Comparison of ENCODE assay signal across 8 mouse cellular contexts in genomic region chr4:59549175-59549976, GRCm38 (mm10). TPM values are rescaled to one million over a fixed set of nuclear protein-coding genes. Genes with fewer than 3 reads are reported as not detected.
A peak's percentile ranks its signal among the peaks of the same experiment; 100 is the strongest.
DNase-seq lines count a peak whose midpoint lies in the region; ATAC-seq and TF ChIP-seq lines count a peak whose summit lies in the region.

TSS of gene Ptbp3 (minus strand) at chr4:59549364.

- TF ChIP-seq POLR2A in bone marrow macrophage, adult 2 months (IDR thresholded peaks at IDR 0.05; ENCODE audit: borderline replicate concordance, low read depth, low read length), result no peak
- TF ChIP-seq POLR2A in embryonic fibroblast, embryonic 13.5 days (IDR thresholded peaks at IDR 0.05; ENCODE audit: low read depth, low read length), result peak; percentile 83

- peaks cover 18% of the 10 kb centered on the region for H3K4me1 ChIP-seq in bone marrow macrophage, adult 2 months (ENCODE audit: control insufficient read depth, insufficient read depth, low read length)
- H3K4me1 ChIP-seq in embryonic fibroblast, embryonic 13.5 days (ENCODE audit: control insufficient read depth, insufficient read depth, low read length), result no peaks in the 10 kb centered on the region
- peaks cover 13% of the 10 kb centered on the region for H3K4me1 ChIP-seq in kidney, embryonic 14.5 days (ENCODE audit: control insufficient read depth, insufficient read depth, low read length)
- H3K4me1 ChIP-seq in limb, embryonic 15.5 days, result peaks cover 5% of the 10 kb centered on the region; the same call in 1 of the 2 replicates

- WGBS in kidney, embryonic 14.5 days, result under 1% methylated on average over 61 of the region's 83 CpGs
- WGBS in limb, embryonic 15.5 days, result under 1% methylated on average over 45 of the region's 83 CpGs

- peak; percentile 96 for DNase-seq in A20 (ENCODE audit: low read depth, low spot score)
- DNase-seq in heart, adult 9 months (ENCODE audit: low spot score in 2 of 2), result peak; percentile 89 to 90
- peak; percentile 62 to 82 for DNase-seq in monocyte, adult 2 months (ENCODE audit: low read depth in 1 of 2, low spot score in 2 of 2)
- DNase-seq in spleen, postnatal 36 days (ENCODE audit: low spot score in 2 of 2), result peak; percentile 94

- peak within 1 kb of the TSS; percentile 95 for H3K4me3 ChIP-seq in bone marrow macrophage, adult 2 months (ENCODE audit: insufficient read depth, low read length)
- peak within 1 kb of the TSS; percentile 85 for H3K4me3 ChIP-seq in embryonic fibroblast, embryonic 13.5 days (ENCODE audit: insufficient read depth, low read length)
- peak within 1 kb of the TSS; percentile 90 for H3K4me3 ChIP-seq in kidney, embryonic 14.5 days (ENCODE audit: low read length)
- peak within 1 kb of the TSS; percentile 93 for H3K4me3 ChIP-seq in limb, embryonic 15.5 days

- peak within 1 kb of the TSS; percentile 97 for H3K27ac ChIP-seq in bone marrow macrophage, adult 2 months (ENCODE audit: insufficient read depth, low read depth, low read length)
- H3K27ac ChIP-seq in embryonic fibroblast, embryonic 13.5 days (ENCODE audit: insufficient read depth, low read length), result peak within 1 kb of the TSS; percentile 91
- H3K27ac ChIP-seq in kidney, embryonic 14.5 days (ENCODE audit: low read depth, low read length), result peak within 1 kb of the TSS; percentile 97
- H3K27ac ChIP-seq in limb, embryonic 15.5 days, result peak within 1 kb of the TSS; percentile 96

- no peak for TF ChIP-seq CTCF in bone marrow macrophage, adult 2 months (IDR thresholded peaks at IDR 0.05; ENCODE audit: low read depth, low read length)
- no peak for TF ChIP-seq CTCF in embryonic fibroblast, embryonic 13.5 days (IDR thresholded peaks at IDR 0.05; ENCODE audit: borderline replicate concordance, insufficient read depth, low read length)

- peak; percentile 92 for ATAC-seq in kidney, embryonic 14.5 days (ENCODE audit: low FRiP score, low TSS enrichment)
- ATAC-seq in limb, embryonic 15.5 days (ENCODE audit: insufficient number of reproducible peaks, low FRiP score, low TSS enrichment, low read depth), result peak; percentile 92

- H3K4me2 ChIP-seq in kidney, embryonic 14.5 days (replicated peaks; ENCODE audit: low read depth, low read length), result peak within 1 kb of the TSS; percentile 80
- peak within 1 kb of the TSS; percentile 82 for H3K4me2 ChIP-seq in limb, embryonic 15.5 days

- H3K9me3 ChIP-seq in kidney, embryonic 14.5 days (ENCODE audit: control insufficient read depth, low read length), result no peaks in the 10 kb centered on the region
- no peaks in the 10 kb centered on the region for H3K9me3 ChIP-seq in limb, embryonic 15.5 days

- H3K36me3 ChIP-seq in kidney, embryonic 14.5 days (ENCODE audit: control insufficient read depth, insufficient read depth, low read length), result no peaks in the 10 kb centered on the region
- H3K36me3 ChIP-seq in limb, embryonic 15.5 days, result no peaks in the 10 kb centered on the region

- H3K27me3 ChIP-seq in kidney, embryonic 14.5 days (ENCODE audit: control insufficient read depth, insufficient read depth, low read length), result no peaks in the 10 kb centered on the region
- no peaks in the 10 kb centered on the region for H3K27me3 ChIP-seq in limb, embryonic 15.5 days

- H3K9ac ChIP-seq in kidney, embryonic 14.5 days (ENCODE audit: low read depth, low read length), result peak within 1 kb of the TSS; percentile 96
- H3K9ac ChIP-seq in limb, embryonic 15.5 days, result peak within 1 kb of the TSS; percentile 84

RNA-seq across cellular contexts. Expression of gene Ptbp3, which starts in this region (rescaled TPM):
- polyA plus RNA-seq in bone marrow macrophage, adult 2 months (2012; ENCODE audit: insufficient read depth, insufficient read length, missing spikeins), result 139 and 159 TPM in 2 replicates
- 78.3 and 90.7 TPM in 2 replicates for polyA plus RNA-seq in embryonic fibroblast, embryonic 13.5 days (2011; ENCODE audit: insufficient read length, low read depth, missing spikeins)
- 64.8 and 86.1 TPM in 2 replicates for polyA plus RNA-seq in kidney, embryonic 14.5 days (2014; fragmentation: Nextera tagmentation; extraction: Ambion mirVana)
- 47.8 and 48.1 TPM in 2 replicates for polyA plus RNA-seq in limb, embryonic 15.5 days (2015; fragmentation: Nextera tagmentation; extraction: Ambion mirVana)

Comparison
In these comparisons a context has a peak if more than half of its experiments do, and no peak if none do; other contexts are left out.
1. Peak in every context shown above with its lines: DNase-seq, ATAC-seq, H3K4me3 ChIP-seq and H3K27ac ChIP-seq.